Mouse (Mus musculus) Patski (cell line): ENCODE measurements at regions not wholly inside any gene's neighbourhood (a gene's known extent, or its start where the extent isn't known, plus 50 kb on each side); places are given as distances from the start of the nearest gene placed in this dataset.

ENCODE experiments used
- ATAC-seq: fragments of 100-300 bp; one replicate; pipeline ENCODE4 v1.8.0; 2021
- CTCF ChIA-PET: fragments of 350-600 bp; sonication (Branson Sonifier 250); formaldehyde crosslinking; loops from one replicate; lab custom pipeline; 2022; ENCODE audit warnings: inconsistent platforms; lab: Charles Lee
- POLR2A ChIA-PET: fragments of 350-600 bp; sonication (Branson Sonifier 250); formaldehyde crosslinking; loops from one replicate; lab custom pipeline; 2022; ENCODE audit warnings: antibody characterized with exemption, inconsistent platforms; lab: Charles Lee
- DNase-seq: peaks from one replicate; pipeline ENCODE4 v3.0.0-alpha.2; 2011; ENCODE audit warnings: low read depth, low spot score
- H3K27me3 ChIP-seq: fragments of 371-371 bp; one replicate; pipeline ENCODE4 v1.5.1; 2021
- CTCF ChIP-seq: fragments of 100-300 bp; IDR thresholded peaks from one replicate; pipeline ENCODE4 v1.5.1; 2021
- in situ Hi-C: fragments of 300-500 bp; cut with MboI; formaldehyde crosslinking; loops from 3 replicates; pipeline ENCODE4 v1.11.1; 2018; ENCODE audit warnings: low pct_unique_long_range_greater_than_20kb, mixed read lengths

- no peak for ATAC-seq
- ChIA-PET CTCF (interaction anchor here (1.6 kb wide), 1 partner anchor 10 kb away, joined by 5 read pairs; no protein-coding TSS in a partner anchor), POLR2A (no interaction called here)
Measured at GRCm38 (mm10) chr11:29072231-29072630, 58.3 kb upstream of the Pnpt1 start.

More at GRCm38 (mm10) chr11:29072231-29072630, 58.3 kb upstream of the Pnpt1 start:
- in situ Hi-C loops: no loop called here
- H3K27me3 ChIP-seq: peaks cover 24% of the 10 kb centered on the region
- TF ChIP-seq CTCF: no peak
- DNase-seq: no peak
